Mouse (Mus musculus) spleen, adult 2 months (tissue): ENCODE results near the gene S100a2. TPM values are rescaled to one million over a fixed set of nuclear protein-coding genes. Genes with fewer than 3 reads are reported as not detected.

ENCODE experiments used
- DNase-seq, 2 experiments: peaks; one replicate each; pipeline versions ENCODE4 v3.0.0 to v3.0.0-alpha.2; 2012 to 2021; ENCODE audit warnings: low spot score in 2 of 2, low read depth in 1 of 2
- H3K27ac ChIP-seq: fragments of 200-500 bp; 2 replicates; pipeline ENCODE4 v1.5.1; 2012; ENCODE audit warnings: low read length, inconsistent platforms; ENCODE audit not compliant: insufficient read depth
- H3K27me3 ChIP-seq: fragments of 200-500 bp; 2 replicates; pipeline ENCODE4 v1.6.1; 2012; ENCODE audit warnings: mild to moderate bottlenecking, moderate library complexity, low read length, inconsistent platforms; ENCODE audit not compliant: control insufficient read depth, insufficient read depth
- H3K36me3 ChIP-seq: fragments of 200-500 bp; 2 replicates; pipeline ENCODE4 v1.6.1; 2012; ENCODE audit warnings: mild to moderate bottlenecking, low read length, inconsistent platforms; ENCODE audit not compliant: control insufficient read depth, insufficient read depth
- H3K4me1 ChIP-seq: fragments of 200-500 bp; 2 replicates; pipeline ENCODE4 v1.6.1; 2011; ENCODE audit warnings: inconsistent platforms; ENCODE audit not compliant: control insufficient read depth, insufficient read depth, insufficient read length
- H3K4me3 ChIP-seq: fragments of 200-500 bp; 2 replicates; pipeline ENCODE4 v1.5.1; 2011; ENCODE audit warnings: mild to moderate bottlenecking, inconsistent platforms; ENCODE audit not compliant: insufficient read depth, insufficient read length; ENCODE audit errors: extremely low read depth
- CTCF ChIP-seq: fragments of 200-500 bp; IDR thresholded peaks from 2 replicates; pipeline ENCODE4 v1.5.1; 2011; ENCODE audit warnings: mild to moderate bottlenecking, inconsistent platforms; ENCODE audit not compliant: insufficient read depth, insufficient read length, insufficient replicate concordance; ENCODE audit errors: extremely low read depth
- POLR2A ChIP-seq: fragments of 200-500 bp; IDR thresholded peaks from 2 replicates; pipeline ENCODE4 v1.6.1; 2011; ENCODE audit warnings: low read depth, low read length, inconsistent platforms
- WGBS: fragments of 180-500 bp; shearing (Covaris S2); methylation state at CpG from one replicate; pipeline ENCODE4 v1.1.7; 2018; 5-methylcytosine and 5-hydroxymethylcytosine counted together
- polyA plus RNA-seq: library from polyadenylated mRNA; depleted of rRNA; stranded (reverse); fragments of >200 nt; gene quantifications from 2 replicates; pipeline ENCODE4 v1.2.3, GENCODE M21; 2012; rRNA removed

S100a2 gene
- not detected in 2 replicates for polyA plus RNA-seq

DNA sequence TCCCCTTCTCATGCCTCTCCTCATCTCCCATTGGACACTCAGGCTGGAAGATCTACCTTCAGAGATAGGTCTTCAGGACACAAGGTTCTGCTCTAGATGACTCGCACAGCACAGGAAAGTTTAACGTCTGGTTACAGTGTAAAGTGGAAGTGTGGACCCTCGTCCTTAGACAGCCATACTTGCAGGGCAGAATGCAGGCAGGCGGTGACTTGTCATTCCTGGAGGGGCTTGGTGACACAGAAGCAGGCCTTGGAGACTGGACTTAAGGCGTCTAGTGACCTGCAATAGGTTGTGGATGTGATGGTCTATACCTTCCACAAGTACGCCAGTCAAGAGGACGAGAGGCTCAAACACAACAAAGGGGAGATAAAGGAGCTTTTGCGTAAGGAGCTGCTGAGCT lies at the start of gene S100a2:
TSS of gene S100a2 (plus strand) at position 301 of the 400 bp plus-strand sequence.
- WGBS = 79% methylated on average over 8 of the region's 8 CpGs
- H3K27me3 ChIP-seq = no peaks in the 10 kb centered on the region
- H3K4me3 ChIP-seq = no peak within 1 kb of the TSS
- H3K4me1 ChIP-seq = peaks cover 37% of the 10 kb centered on the region; the same call in 1 of the 2 replicates
- no peak for TF ChIP-seq POLR2A
- TF ChIP-seq CTCF = no peak
- DNase-seq = no peak
- peak within 1 kb of the TSS; percentile 49 for H3K27ac ChIP-seq
- no peaks in the 10 kb centered on the region for H3K36me3 ChIP-seq

DNA sequence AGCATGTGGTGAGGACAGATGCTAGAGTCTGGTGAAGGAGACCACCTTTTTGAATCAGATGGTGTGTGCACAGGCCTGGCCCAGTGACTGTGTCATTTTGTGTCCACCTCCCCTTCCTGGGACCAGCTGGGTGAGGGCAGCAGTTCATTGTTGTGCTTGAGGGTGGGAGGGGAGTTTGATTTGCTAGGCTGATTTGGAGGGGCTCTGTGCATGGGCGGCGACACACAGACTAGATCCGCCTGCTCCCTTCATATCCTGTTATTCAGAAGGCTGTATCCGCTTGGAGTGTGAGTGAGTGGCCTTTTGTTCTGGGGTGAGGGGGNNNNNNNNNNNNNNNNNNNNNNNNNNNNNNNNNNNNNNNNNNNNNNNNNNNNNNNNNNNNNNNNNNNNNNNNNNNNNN lies 49.1 kb upstream of the S100a2 start:
- Histone ChIP-seq H3K27me3 (no peaks in the 10 kb centered on the region), H3K4me1 (no peaks in the 10 kb centered on the region), H3K4me3 (no peak overlapping the region), H3K36me3 (no peaks in the 10 kb centered on the region), H3K27ac (peak overlapping the region; percentile 32)
- TF ChIP-seq POLR2A (no peak), CTCF (no peak)
- 90% methylated on average over 4 of the region's 4 CpGs for WGBS
- no peak for DNase-seq

DNA sequence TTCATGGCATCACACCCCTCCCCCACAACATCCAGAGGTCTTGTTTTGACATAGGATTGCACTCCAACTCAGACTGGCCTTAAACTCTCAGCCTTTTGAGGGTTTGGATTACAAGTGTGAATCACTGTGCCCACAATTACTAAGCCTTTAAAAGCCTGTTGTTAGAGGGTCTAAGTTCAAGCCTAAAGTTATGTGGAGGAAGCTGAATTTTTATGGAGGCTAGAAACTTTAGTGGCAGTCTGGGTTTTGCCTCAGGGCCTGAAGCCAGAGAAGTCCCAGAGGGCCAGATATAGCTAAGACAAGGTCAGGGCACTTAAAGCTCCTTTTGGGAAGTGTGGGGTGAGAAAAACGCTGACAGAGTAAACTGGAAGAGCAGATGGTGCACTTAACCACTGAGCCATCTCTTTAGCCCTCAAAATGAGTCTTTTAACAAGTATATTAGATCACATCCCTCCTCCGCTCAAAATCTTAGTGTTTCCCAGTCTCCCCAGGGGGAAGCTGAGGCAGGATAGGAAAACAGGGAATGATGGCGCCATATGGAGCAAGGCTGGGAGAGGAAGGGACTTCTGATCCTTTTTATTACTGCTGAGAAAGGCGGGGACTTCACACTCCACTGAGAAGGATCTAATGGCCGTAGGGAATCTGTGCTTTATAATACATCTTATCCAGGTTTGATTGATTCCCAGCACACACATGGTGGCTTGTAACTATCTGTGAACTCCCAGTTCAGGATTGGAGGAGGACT lies 40.2 kb upstream of the S100a2 start:
- Histone ChIP-seq H3K27ac (no peak overlapping the region), H3K36me3 (no peaks in the 10 kb centered on the region), H3K27me3 (no peaks in the 10 kb centered on the region), H3K4me1 (no peaks in the 10 kb centered on the region), H3K4me3 (no peak overlapping the region)
- no peak for TF ChIP-seq POLR2A
- no peak for TF ChIP-seq CTCF
- DNase-seq = no peak
- WGBS = 80% methylated on average over 5 of the region's 5 CpGs

DNA sequence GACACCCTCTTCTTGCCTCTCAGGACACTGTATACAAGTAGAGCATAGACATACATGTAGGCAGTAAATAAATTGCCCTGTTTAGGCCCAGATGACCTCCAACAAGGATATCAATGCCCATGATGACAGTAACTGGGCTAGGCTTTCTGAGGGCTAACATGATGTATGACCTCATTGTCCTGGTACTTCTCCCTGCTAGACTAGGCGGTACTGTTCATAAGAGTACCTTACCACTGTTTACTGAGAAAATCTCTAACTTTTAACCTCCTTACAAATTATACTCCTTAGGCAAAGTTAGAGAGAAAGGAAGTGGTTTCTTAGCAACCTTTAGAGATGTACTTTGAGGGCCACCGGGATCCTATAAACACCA lies 39.6 kb upstream of the S100a2 start:
- Histone ChIP-seq H3K27ac (no peak overlapping the region), H3K4me1 (no peaks in the 10 kb centered on the region), H3K4me3 (no peak overlapping the region), H3K27me3 (no peaks in the 10 kb centered on the region), H3K36me3 (no peaks in the 10 kb centered on the region)
- DNase-seq = no peak
- TF ChIP-seq POLR2A = no peak
- TF ChIP-seq CTCF = no peak
- WGBS = 78% methylated on average over 2 of the region's 2 CpGs

DNA sequence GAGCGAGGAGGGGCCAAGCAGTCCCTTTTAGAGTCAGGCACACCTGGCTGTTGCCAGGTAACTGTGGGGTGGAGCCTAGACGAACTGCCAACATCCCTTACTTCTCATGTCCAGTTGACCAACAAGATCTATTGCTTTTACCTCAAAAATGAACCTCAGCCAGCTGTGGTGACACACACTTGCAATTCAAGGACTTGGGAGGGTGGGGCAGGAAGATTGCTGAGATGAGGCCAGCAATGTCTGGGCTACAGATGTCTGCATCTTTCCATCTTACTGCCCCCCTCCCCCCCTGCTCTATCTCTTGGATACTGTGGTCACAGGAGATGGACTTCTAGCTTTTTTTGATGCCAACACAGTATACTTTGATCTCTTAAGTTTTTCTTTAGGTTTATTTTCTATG lies 37.8 kb upstream of the S100a2 start:
- no peaks in the 10 kb centered on the region for H3K36me3 ChIP-seq
- TF ChIP-seq POLR2A = no peak
- TF ChIP-seq CTCF = no peak
- H3K4me1 ChIP-seq = no peaks in the 10 kb centered on the region
- no peaks in the 10 kb centered on the region for H3K27me3 ChIP-seq
- no peak overlapping the region for H3K27ac ChIP-seq
- H3K4me3 ChIP-seq = no peak overlapping the region
- no peak for DNase-seq
- 92% methylated on average over 2 of the region's 2 CpGs for WGBS

DNA sequence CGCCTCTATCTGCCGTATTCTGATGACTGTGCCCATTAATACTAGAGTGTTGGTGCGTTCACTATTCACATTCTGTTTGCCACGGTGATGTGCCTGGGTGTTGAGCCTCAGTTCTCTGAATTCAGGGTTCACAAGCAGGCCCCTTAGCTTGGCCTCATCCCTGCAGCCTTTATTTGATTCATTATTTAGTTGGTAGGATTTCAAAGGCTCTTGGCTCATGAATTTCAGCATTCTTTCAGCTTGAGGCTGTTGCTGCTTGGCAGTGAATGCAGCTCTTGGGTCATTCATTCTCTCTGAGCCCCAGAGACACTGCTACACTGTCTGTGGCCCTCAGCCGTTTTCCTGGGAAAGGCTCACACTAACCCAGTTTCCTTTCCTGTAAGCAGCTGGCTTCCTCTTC lies 34.1 kb upstream of the S100a2 start:
- Histone ChIP-seq H3K27ac (no peak overlapping the region), H3K4me3 (no peak overlapping the region), H3K27me3 (no peaks in the 10 kb centered on the region), H3K4me1 (no peaks in the 10 kb centered on the region), H3K36me3 (no peaks in the 10 kb centered on the region)
- WGBS = 80% methylated on average over 5 of the region's 5 CpGs
- no peak for TF ChIP-seq CTCF
- no peak for TF ChIP-seq POLR2A
- DNase-seq = no peak

DNA sequence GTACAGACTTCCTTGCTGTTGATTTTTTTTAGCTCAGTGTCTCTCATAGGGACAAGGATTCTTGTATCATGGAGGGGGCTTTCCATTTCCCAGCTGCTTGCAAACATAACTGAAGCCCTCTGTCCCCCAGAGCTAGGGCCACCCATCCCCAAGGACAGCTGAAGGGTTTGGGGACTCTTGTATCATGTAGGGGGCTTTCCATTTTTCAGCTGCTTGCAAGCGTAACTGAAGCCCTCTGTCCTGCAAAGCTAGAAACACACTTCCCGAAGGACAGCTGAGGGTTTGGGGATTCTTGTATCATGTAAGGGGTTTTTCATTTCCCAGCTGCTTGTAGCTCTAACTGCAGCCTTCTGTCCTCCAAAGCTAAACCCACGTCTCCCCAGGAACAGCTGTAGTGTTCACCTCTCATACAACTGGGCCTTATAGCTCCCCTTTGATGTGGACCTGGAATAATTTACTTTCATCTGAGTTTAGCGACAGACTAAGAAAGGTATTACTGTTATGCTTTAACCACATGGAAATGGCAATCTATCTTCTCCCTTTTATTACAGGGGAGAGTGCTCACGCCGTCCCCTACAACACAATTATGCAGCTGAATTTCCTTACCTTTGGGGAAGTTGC lies 29.9 kb upstream of the S100a2 start, which contains the start of gene S100a3:
TSS of gene S100a3 (plus strand) at position 571 of the 621 bp plus-strand sequence.
- Histone ChIP-seq H3K27me3 (no peaks in the 10 kb centered on the region), H3K4me3 (no peak within 1 kb of the TSS), H3K36me3 (no peaks in the 10 kb centered on the region), H3K27ac (no peak within 1 kb of the TSS), H3K4me1 (no peaks in the 10 kb centered on the region)
- DNase-seq = no peak
- WGBS = 76% methylated on average over 6 of the region's 6 CpGs
- TF ChIP-seq POLR2A (no peak), CTCF (no peak)
